Mouse (Mus musculus) embryonic facial prominence, embryonic 11.5 days (tissue): ENCODE data around the gene Ace3. TPM values are rescaled to one million over a fixed set of nuclear protein-coding genes. Genes with fewer than 3 reads are reported as not detected.

ENCODE experiments used
- ATAC-seq: fragments of 200-750 bp; cut with Nextera tagmentation; replicated peaks from 2 replicates; pipeline ENCODE4 v1.8.0; 2017; ENCODE audit warnings: low read depth; ENCODE audit not compliant: insufficient number of reproducible peaks, low FRiP score, low TSS enrichment
- DNase-seq: peaks from one replicate; pipeline ENCODE4 v3.0.0-alpha.2; 2015; ENCODE audit warnings: low spot score
- H3K27ac ChIP-seq: fragments of 300-500 bp; sonication (generic); replicated peaks from 2 replicates; pipeline ENCODE4 v1.5.1; 2014; ENCODE audit warnings: mild to moderate bottlenecking, low read depth, low read length, control low read depth
- H3K27me3 ChIP-seq: fragments of 300-500 bp; sonication (generic); 2 replicates; pipeline ENCODE4 v1.6.1; 2014; ENCODE audit warnings: mild to moderate bottlenecking, low read length, moderate library complexity, mixed read lengths; ENCODE audit not compliant: control insufficient read depth, insufficient read depth
- H3K36me3 ChIP-seq: fragments of 300-500 bp; sonication (generic); replicated peaks from 2 replicates; pipeline ENCODE4 v1.6.1; 2014; ENCODE audit warnings: low read depth, mild to moderate bottlenecking, low read length, moderate library complexity, mixed read lengths; ENCODE audit not compliant: control insufficient read depth, insufficient read depth
- H3K4me1 ChIP-seq: fragments of 300-500 bp; sonication (generic); 2 replicates; pipeline ENCODE4 v1.6.1; 2014; ENCODE audit warnings: low read length, mixed read lengths; ENCODE audit not compliant: control insufficient read depth, insufficient read depth
- H3K4me2 ChIP-seq: fragments of 300-500 bp; sonication (generic); 2 replicates; pipeline ENCODE4 v1.6.1; 2014; ENCODE audit warnings: low read depth, mild to moderate bottlenecking, control low read depth, low read length, moderate library complexity
- H3K4me3 ChIP-seq: fragments of 300-500 bp; sonication (generic); 2 replicates; pipeline ENCODE4 v1.5.1; 2014; ENCODE audit warnings: low read depth, low read length, control low read depth
- H3K9ac ChIP-seq: fragments of 300-500 bp; sonication (generic); replicated peaks from 2 replicates; pipeline ENCODE4 v1.6.1; 2014; ENCODE audit warnings: mild to moderate bottlenecking, control low read depth, low read length
- H3K9me3 ChIP-seq: fragments of 300-500 bp; sonication (generic); replicated peaks from 2 replicates; pipeline ENCODE4 v1.6.1; 2016; ENCODE audit warnings: mild to moderate bottlenecking, low read length, inconsistent platforms, mixed read lengths; ENCODE audit not compliant: control insufficient read depth
- WGBS: fragments of 180-500 bp; shearing (Covaris S2); extraction: QIAGEN DNeasy Blood & Tissue Kit; methylation state at CpG from one replicate; pipeline ENCODE4 v1.1.7; 2014; 5-methylcytosine and 5-hydroxymethylcytosine counted together
- polyA plus RNA-seq: library from polyadenylated mRNA; unstranded; fragments of >200 nt; fragmentation: Nextera tagmentation; extraction: Ambion mirVana; gene quantifications from 2 replicates; pipeline ENCODE4 v1.2.1, GENCODE M21; 2014

The Ace3 gene
- polyA plus RNA-seq, 1 experiment from 2014 or later, result not detected

DNA sequence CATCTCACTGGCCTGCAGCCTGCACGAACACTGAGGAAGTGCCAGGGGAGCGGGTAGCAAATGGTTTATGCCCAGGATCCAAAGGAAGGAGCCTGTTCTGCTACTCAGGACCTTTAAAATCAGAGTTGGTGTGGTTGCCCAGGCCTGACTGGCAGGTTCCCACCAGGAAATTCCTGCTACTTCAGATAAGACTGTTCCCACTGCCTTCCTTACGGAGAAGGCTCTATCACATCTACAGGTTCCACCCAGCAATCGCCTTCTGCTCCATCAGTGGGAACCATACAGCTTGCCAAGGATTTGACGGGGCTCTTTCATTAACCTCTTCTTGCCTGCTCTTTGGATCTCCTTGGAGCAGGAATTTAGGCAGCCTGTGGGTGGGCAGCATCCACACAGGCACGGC lies 7.0 kb upstream of the Ace3 start:
- no peak for ATAC-seq
- WGBS, result 84% methylated on average over 6 of the region's 6 CpGs

DNA sequence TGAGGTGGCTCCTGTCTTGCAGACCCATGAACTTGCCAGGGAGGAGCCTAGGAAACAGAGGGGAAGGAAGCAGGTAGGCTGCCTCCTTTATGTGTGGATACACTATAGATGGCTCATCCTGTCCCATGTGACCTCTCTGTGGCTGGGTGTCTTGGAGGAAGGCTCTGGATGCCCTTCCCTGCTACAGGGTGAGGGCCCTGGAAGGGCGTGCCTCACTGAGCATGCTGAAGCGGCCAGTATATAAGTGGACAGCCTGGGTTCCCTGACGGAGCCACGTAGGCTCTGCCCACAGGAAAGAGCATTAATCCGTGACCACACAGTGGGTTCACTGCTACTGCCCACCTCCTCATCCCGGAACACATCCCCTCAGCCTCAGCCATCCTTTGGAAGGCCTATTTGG lies 5.0 kb upstream of the Ace3 start:
- Histone ChIP-seq H3K4me3 (no peak overlapping the region), H3K9ac (no peak overlapping the region), H3K4me1 (no peaks in the 10 kb centered on the region), H3K9me3 (no peaks in the 10 kb centered on the region), H3K4me2 (no peak overlapping the region), H3K36me3 (no peaks in the 10 kb centered on the region), H3K27ac (no peak overlapping the region), H3K27me3 (no peaks in the 10 kb centered on the region)
- DNase-seq, result no peak
- ATAC-seq, result no peak
- 76% methylated on average over 6 of the region's 6 CpGs for WGBS

More for the DNA sequence above, 7.0 kb upstream of the Ace3 start:
- no peak overlapping the region for H3K4me3 ChIP-seq
- no peak for DNase-seq
- H3K9me3 ChIP-seq, result no peaks in the 10 kb centered on the region
- no peak overlapping the region for H3K9ac ChIP-seq
- no peak overlapping the region for H3K27ac ChIP-seq
- H3K4me1 ChIP-seq, result no peaks in the 10 kb centered on the region
- H3K36me3 ChIP-seq, result no peaks in the 10 kb centered on the region
- H3K4me2 ChIP-seq, result no peak overlapping the region
- H3K27me3 ChIP-seq, result no peaks in the 10 kb centered on the region

DNA sequence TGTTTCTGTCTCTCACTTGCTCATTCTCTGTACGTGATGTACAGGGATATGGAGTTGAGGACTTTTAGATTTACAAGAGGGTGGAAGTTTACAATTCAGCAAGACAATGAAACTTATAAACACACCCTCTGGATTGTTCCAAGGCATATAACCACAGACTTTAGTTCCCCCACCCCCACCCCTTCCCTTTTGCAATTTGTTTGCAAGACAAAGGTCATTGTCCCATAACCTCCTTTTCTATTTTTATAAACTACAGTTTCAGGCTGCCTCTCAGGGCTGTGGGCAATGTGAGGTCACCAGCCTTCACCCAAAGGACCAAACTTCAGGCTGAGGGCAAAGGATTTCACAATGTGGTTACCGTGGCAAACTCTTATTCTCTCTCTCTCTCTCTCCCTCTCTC lies 4.2 kb upstream of the Ace3 start:
- ATAC-seq (no peak), DNase-seq (no peak)
- no peaks in the 10 kb centered on the region for H3K27me3 ChIP-seq
- WGBS, result 66% methylated on average over 2 of the region's 2 CpGs
- no peak overlapping the region for H3K9ac ChIP-seq
- no peak overlapping the region for H3K4me2 ChIP-seq
- no peak overlapping the region for H3K4me3 ChIP-seq
- H3K36me3 ChIP-seq, result no peaks in the 10 kb centered on the region
- H3K27ac ChIP-seq, result no peak overlapping the region
- H3K4me1 ChIP-seq, result no peaks in the 10 kb centered on the region
- no peaks in the 10 kb centered on the region for H3K9me3 ChIP-seq

DNA sequence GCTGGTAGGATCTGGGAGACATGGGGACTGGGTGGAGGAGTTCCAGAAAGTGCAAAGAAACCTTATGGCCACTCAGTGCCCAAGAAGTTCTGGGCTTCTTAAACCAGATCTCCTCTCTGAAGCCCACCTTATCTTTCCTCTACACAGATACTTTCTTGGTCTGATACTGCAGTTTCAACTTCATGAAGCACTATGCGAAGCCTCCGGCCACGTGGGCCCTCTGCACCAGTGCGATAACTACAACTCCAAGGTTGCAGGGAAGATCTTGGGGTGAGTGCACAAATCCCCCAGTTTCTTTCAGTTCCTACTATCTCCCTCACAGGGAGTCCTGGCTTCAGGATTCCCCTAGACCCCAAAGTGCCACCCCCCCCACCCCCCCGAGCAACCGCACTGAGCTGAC lies 5.6 kb downstream of the Ace3 start:
- DNase-seq (no peak), ATAC-seq (no peak)
- no peaks in the 10 kb centered on the region for H3K36me3 ChIP-seq
- H3K4me1 ChIP-seq, result no peaks in the 10 kb centered on the region
- H3K4me2 ChIP-seq, result no peak overlapping the region
- no peaks in the 10 kb centered on the region for H3K27me3 ChIP-seq
- H3K4me3 ChIP-seq, result no peak overlapping the region
- H3K9ac ChIP-seq, result no peak overlapping the region
- no peaks in the 10 kb centered on the region for H3K9me3 ChIP-seq
- no peak overlapping the region for H3K27ac ChIP-seq
- 95% methylated on average over 6 of the region's 6 CpGs for WGBS

DNA sequence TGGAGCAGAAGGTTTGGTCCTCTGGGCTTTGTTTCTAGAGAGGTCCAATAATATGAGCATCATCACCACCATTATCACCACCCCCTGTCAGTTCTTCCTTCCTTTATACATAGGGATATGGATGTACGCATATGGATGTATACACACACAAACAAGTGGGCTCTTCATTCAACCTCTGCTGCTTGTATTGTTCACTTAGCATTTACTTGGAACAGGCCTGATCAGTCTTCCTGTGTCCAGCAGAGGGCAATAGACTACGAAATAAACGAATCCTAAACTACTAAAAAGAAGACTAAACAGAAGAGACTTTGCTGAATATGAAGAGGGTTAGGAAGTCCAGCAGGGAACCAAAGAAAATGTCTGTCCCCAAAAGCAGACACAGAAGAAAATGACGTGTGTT lies 7.2 kb downstream of the Ace3 start:
- Histone ChIP-seq H3K36me3 (no peaks in the 10 kb centered on the region), H3K9ac (no peak overlapping the region), H3K27ac (no peak overlapping the region), H3K4me1 (no peaks in the 10 kb centered on the region), H3K4me2 (no peak overlapping the region), H3K9me3 (no peaks in the 10 kb centered on the region), H3K27me3 (no peaks in the 10 kb centered on the region), H3K4me3 (no peak overlapping the region)
- 49% methylated on average over 4 of the region's 4 CpGs for WGBS
- ATAC-seq, result no peak
- peak; percentile 45 for DNase-seq

DNA sequence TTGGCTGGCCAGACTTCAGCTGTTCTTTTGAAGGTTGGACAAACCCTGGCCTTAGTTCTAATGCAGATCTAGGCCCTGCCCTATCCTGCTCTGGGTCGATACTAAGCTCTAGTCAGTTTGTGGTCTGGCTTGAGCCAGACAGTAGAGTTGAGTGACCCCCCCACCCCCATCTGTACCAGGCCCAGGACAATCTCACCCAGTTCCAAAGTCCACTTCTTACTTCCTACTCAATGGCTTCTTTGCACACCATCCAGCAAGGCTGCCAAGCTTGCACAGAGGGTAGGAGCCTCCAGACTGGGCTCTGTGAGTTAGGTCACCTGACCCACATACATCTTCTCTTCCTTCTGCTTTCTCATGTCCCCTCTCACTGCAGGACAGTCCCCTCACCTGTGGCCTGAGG lies 10.1 kb downstream of the Ace3 start:
- Histone ChIP-seq H3K9ac (no peak overlapping the region), H3K36me3 (no peaks in the 10 kb centered on the region), H3K4me3 (no peak overlapping the region), H3K4me2 (no peak overlapping the region), H3K9me3 (no peaks in the 10 kb centered on the region), H3K27me3 (no peaks in the 10 kb centered on the region), H3K27ac (no peak overlapping the region), H3K4me1 (no peaks in the 10 kb centered on the region)
- ATAC-seq (no peak), DNase-seq (no peak)
- WGBS, result 100% methylated on average over 1 of the region's 1 CpGs

DNA sequence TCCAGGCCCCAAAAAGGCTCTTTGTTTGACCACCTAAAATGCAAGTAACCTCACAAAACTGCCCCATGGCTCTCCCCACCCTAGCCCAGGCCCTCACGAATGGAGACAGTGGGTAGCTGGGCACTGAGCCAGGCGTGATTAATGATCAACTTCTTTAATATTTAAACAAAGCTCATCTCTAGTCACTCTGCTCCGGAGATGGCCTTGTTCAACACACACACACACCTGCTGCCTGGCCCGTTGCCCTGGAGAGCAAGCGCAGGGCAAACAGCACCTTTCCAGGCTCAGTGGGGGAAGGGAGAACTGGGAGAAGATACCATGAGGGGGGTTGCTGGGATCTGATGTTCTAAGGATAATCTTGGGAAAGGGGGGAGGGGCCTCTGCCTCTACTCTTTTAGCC lies 11.5 kb downstream of the Ace3 start:
- ATAC-seq, result no peak

DNA sequence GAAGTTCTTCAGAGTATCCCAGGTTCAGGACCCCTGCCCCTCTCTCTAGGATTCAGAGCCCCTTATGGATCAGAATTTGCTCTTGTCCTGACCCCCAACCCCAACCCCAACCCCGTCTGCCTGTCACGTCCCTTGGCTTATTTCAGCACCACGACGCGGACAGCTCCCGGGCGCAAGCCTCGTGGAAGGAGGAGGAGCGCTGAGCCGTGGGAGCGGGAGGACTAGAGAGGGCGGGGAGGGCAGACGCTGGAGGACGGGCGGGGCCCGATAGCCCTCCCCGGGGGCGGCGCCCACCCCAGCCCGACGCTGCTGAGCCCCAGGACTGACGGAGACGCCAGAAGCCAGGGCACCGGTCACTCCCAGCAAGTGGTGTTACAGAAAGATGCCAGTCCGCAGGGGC lies 13.3 kb downstream of the Ace3 start, which contains the start of gene Kcnh6:
Gene Kcnh6 (plus strand): TSS at position 304 of the 400 bp plus-strand sequence.
- Histone ChIP-seq H3K9me3 (no peaks in the 10 kb centered on the region), H3K27me3 (no peaks in the 10 kb centered on the region), H3K9ac (no peak within 1 kb of the TSS), H3K36me3 (no peaks in the 10 kb centered on the region), H3K4me3 (no peak within 1 kb of the TSS), H3K4me2 (peak within 1 kb of the TSS; percentile 28; the same call in 1 of the 2 replicates), H3K27ac (no peak within 1 kb of the TSS), H3K4me1 (no peaks in the 10 kb centered on the region)
- DNase-seq, result peak; percentile 86
- under 1% methylated on average over 25 of the region's 25 CpGs for WGBS
- 0 out of 2 replicates have a peak, but pooled peaks have one; percentile 38 for ATAC-seq

More for the DNA sequence above, 11.5 kb downstream of the Ace3 start:
- Histone ChIP-seq H3K9ac (no peak overlapping the region), H3K4me2 (no peak overlapping the region), H3K27ac (no peak overlapping the region), H3K4me1 (no peaks in the 10 kb centered on the region), H3K36me3 (no peaks in the 10 kb centered on the region), H3K4me3 (no peak overlapping the region), H3K9me3 (no peaks in the 10 kb centered on the region), H3K27me3 (no peaks in the 10 kb centered on the region)
- DNase-seq, result no peak
- 61% methylated on average over 5 of the region's 5 CpGs for WGBS
